Mouse (Mus musculus): ENCODE measurements at regions not wholly inside any gene's neighbourhood (a gene's known extent, or its start where the extent isn't known, plus 50 kb on each side); places are given as distances from the start of the nearest gene placed in this dataset.

GRCm38 (mm10) chr1:137079401-137080003 lies 119.3 kb upstream of the Nr5a2 start:
- peak; percentile 18 for DNase-seq

GRCm38 (mm10) chr1:137074787-137075186 lies 114.5 kb upstream of the Nr5a2 start:
- DNase-seq, result no peak

- no peak for DNase-seq
Measured at GRCm38 (mm10) chr1:137073857-137074572, 113.8 kb upstream of the Nr5a2 start.

GRCm38 (mm10) chr1:137060914-137061313 lies 100.7 kb upstream of the Nr5a2 start:
- DNase-seq, result no peak

- DNase-seq, result no peak
Measured at GRCm38 (mm10) chr1:137053134-137053533, 92.9 kb upstream of the Nr5a2 start.

GRCm38 (mm10) chr1:137051515-137051914 lies 91.3 kb upstream of the Nr5a2 start:
- no peak for DNase-seq

- no peak for DNase-seq
Measured at GRCm38 (mm10) chr1:137044076-137044475, 83.8 kb upstream of the Nr5a2 start.

- DNase-seq, result no peak
Measured at GRCm38 (mm10) chr1:137042414-137043010, 82.3 kb upstream of the Nr5a2 start.

GRCm38 (mm10) chr1:137040898-137041297 lies 80.7 kb upstream of the Nr5a2 start:
- DNase-seq, result no peak

- no peak for DNase-seq
Measured at GRCm38 (mm10) chr1:137034586-137034985, 74.3 kb upstream of the Nr5a2 start.

GRCm38 (mm10) chr1:137033679-137034078 lies 73.4 kb upstream of the Nr5a2 start:
- DNase-seq, result no peak

- no peak for DNase-seq
Measured at GRCm38 (mm10) chr1:137023706-137024105, 63.5 kb upstream of the Nr5a2 start.

GRCm38 (mm10) chr1:137020528-137020927 lies 60.3 kb upstream of the Nr5a2 start:
- DNase-seq, result no peak

- no peak for DNase-seq
Measured at GRCm38 (mm10) chr1:137017642-137018041, 57.4 kb upstream of the Nr5a2 start.

- DNase-seq, result no peak
Measured at GRCm38 (mm10) chr1:137010240-137010926, 50.1 kb upstream of the Nr5a2 start.

Measured in lung, postnatal 14 days (tissue).